Comparison of ENCODE assay signal across 33 mouse cellular contexts in genomic region chr11:65638211-65638610, GRCm38 (mm10).
"Had no signal": no experiment of that assay in that cellular context is flagged by ENCODE, and none has a peak within 500 bp of the region (broad histone marks: within the 10 kb centered on the region; RNA-seq: fewer than 3 reads in every experiment).

No protein-coding gene starts in this region.

- H3K36me3 ChIP-seq: heart, embryonic 13.5 days; heart, embryonic 15.5 days; hindbrain, embryonic 10.5 days; hindbrain, embryonic 12.5 days; hindbrain, embryonic 13.5 days; hindbrain, embryonic 15.5 days; intestine, embryonic 15.5 days; kidney, embryonic 15.5 days had no signal

- H3K4me3 ChIP-seq: heart, embryonic 13.5 days; heart, embryonic 15.5 days; hindbrain, embryonic 10.5 days; hindbrain, embryonic 12.5 days; hindbrain, embryonic 13.5 days; hindbrain, embryonic 15.5 days; intestine, embryonic 15.5 days; kidney, embryonic 15.5 days; layer of hippocampus, adult 2 months; left cerebral cortex, adult 2 months had no signal

- H3K27me3 ChIP-seq: heart, embryonic 13.5 days; heart, embryonic 15.5 days; hindbrain, embryonic 12.5 days; hindbrain, embryonic 13.5 days; hindbrain, embryonic 15.5 days; intestine, embryonic 15.5 days; kidney, embryonic 15.5 days had no signal

- ATAC-seq: hindbrain, embryonic 16.5 days; hindbrain, postnatal 0 days; inflammation-experienced regulatory T-cells, adult 6 months; intestine, embryonic 15.5 days; intestine, embryonic 16.5 days; intestine, postnatal 0 days had no signal

- H3K27ac ChIP-seq: heart, embryonic 15.5 days; hindbrain, embryonic 10.5 days; hindbrain, embryonic 12.5 days; hindbrain, embryonic 13.5 days; hindbrain, embryonic 14.5 days; hindbrain, embryonic 15.5 days; hindbrain, postnatal 0 days; intestine, embryonic 15.5 days; kidney, embryonic 15.5 days; kidney, postnatal 0 days; layer of hippocampus, adult 2 months; left cerebral cortex, adult 2 months had no signal

- H3K4me2 ChIP-seq: heart, embryonic 11.5 days; heart, embryonic 13.5 days; heart, embryonic 15.5 days; hindbrain, embryonic 12.5 days; hindbrain, embryonic 13.5 days; hindbrain, embryonic 14.5 days; hindbrain, embryonic 15.5 days; intestine, embryonic 15.5 days; kidney, embryonic 15.5 days had no signal

- H3K9ac ChIP-seq: heart, embryonic 13.5 days; heart, embryonic 15.5 days; hindbrain, embryonic 12.5 days; hindbrain, embryonic 13.5 days; hindbrain, embryonic 14.5 days; hindbrain, embryonic 15.5 days; intestine, embryonic 15.5 days; kidney, embryonic 15.5 days had no signal

- H3K9me3 ChIP-seq: heart, embryonic 13.5 days; heart, embryonic 15.5 days; hindbrain, embryonic 10.5 days; hindbrain, embryonic 12.5 days; hindbrain, embryonic 13.5 days; hindbrain, embryonic 15.5 days; intestine, embryonic 15.5 days; kidney, embryonic 15.5 days had no signal

- DNase-seq: heart, postnatal 14 days; heart, postnatal 36 days; heart, postnatal 4 days; kidney, adult 11 months; kidney, adult 18-20 months; kidney, adult 2 months; kidney, adult 8-10 months; kidney, adult 9 months; kidney, postnatal 10 days; kidney, postnatal 14 days; kidney, postnatal 25 days; kidney, postnatal 36 days; kidney, postnatal 4 days; layer of hippocampus, adult 9-11 months; layer of hippocampus, postnatal 36 days had no signal

- H3K4me1 ChIP-seq: hindbrain, embryonic 10.5 days; hindbrain, embryonic 12.5 days; hindbrain, embryonic 13.5 days; hindbrain, embryonic 15.5 days; intestine, embryonic 15.5 days; kidney, embryonic 15.5 days had no signal
